Mouse (Mus musculus) neutrophil, adult 65 days (primary cell): Measurements from ENCODE around the gene Plagl1. TPM values are rescaled to one million over a fixed set of nuclear protein-coding genes. Genes with fewer than 3 reads are reported as not detected.

Source experiments
- total RNA-seq: library from RNA; stranded (reverse); gene quantifications from 2 replicates; pipeline ENCODE4 v1.2.4, GENCODE M21; 2023

Gene Plagl1
- total RNA-seq = 3.1 and 4.4 TPM in 2 replicates

GRCm38 (mm10) chr10:13060021-13060668, at the start of gene Plagl1:
Plagl1 (plus strand) TSS chr10:13060504.

GRCm38 (mm10) chr10:13177973-13178624, 117.8 kb downstream of the Plagl1 start, which contains the start of gene Zc2hc1b:
Zc2hc1b (minus strand) TSS chr10:13178023.

Other genes starting within 250 kb of the Plagl1 start
- gene Utrn, start 191.1 kb upstream of the Plagl1 start, total RNA-seq = 53.2 and 101 TPM in 2 replicates
- gene Stx11, start 96.2 kb upstream of the Plagl1 start, total RNA-seq = 145 and 192 TPM in 2 replicates
- 6.7 and 6.9 TPM in 2 replicates for gene Sf3b5, start 55.2 kb upstream of the Plagl1 start, total RNA-seq
- not detected in 2 replicates for gene Zc2hc1b, start 117.5 kb downstream of the Plagl1 start, total RNA-seq
- 43.5 and 53.5 TPM in 2 replicates for gene Ltv1, start 132.7 kb downstream of the Plagl1 start, total RNA-seq